Mouse (Mus musculus): Measurements from ENCODE around the gene Lsm6.

DNA sequence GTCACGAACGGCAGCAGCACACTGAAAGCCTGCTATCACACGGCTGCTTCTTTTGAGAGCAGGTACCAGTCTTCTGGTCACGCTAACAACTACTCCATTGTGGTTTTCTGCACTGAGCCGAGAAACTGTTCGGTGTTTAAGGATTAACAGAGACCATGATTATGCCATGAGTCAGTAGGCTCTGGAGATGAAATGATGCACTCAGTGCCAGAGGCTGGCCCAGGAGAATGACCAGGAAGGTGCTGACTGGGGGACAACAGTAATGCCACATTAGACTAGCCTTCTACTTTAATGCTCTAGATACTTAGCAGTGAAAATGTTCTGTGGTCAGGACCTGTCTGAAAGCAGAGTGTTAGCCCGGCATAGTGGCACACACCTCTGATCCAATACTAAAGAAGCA is 23.0 kb downstream of the Lsm6 start:
- no peak for TF ChIP-seq GATA1 (IDR thresholded peaks at IDR 0.05; ENCODE audit: borderline replicate concordance, low read length)
- no peak for TF ChIP-seq FLI1 (IDR thresholded peaks at IDR 0.05; ENCODE audit: low read length)

Data from megakaryocyte, embryonic 14.5 days (primary cell).